Mouse (Mus musculus) stomach, postnatal 0 days (tissue): ENCODE measurements around the gene Pkn3.

ENCODE experiments used
- CTCF ChIP-seq: IDR thresholded peaks from 2 replicates; pipeline ENCODE4 v1.5.1; 2016; ENCODE audit warnings: antibody characterized with exemption, low read depth, mild to moderate bottlenecking, moderate library complexity
- EP300 ChIP-seq: optimal IDR thresholded peaks from 2 replicates; pipeline ENCODE3; 2016; ENCODE audit warnings: antibody characterized with exemption

DNA sequence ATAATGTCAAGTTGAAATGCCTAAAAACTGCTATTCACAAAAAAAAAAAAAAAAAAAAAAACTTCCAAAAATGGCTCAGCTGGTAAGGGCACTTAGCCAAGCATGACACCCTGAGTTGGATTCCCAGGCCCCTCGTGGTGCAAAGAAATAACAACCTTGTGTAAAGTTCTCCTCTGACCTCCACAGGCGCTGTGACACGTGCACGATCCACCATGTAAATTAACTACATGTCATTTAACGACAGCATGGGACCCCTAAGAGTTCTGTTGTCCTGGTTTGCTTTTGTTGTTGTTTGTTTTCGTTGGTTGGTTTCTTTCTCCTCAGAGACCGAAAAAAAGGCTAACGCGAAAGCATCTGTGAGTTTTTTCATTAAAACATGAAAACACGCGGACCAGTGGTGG lies 29.4 kb upstream of the Pkn3 start:
- TF ChIP-seq CTCF (no peak), EP300 (peak; percentile 8)
